Mouse (Mus musculus) cortical plate, adult 2 months (tissue): ENCODE measurements around the gene Wipf3.

ENCODE experiments used
- CTCF ChIP-seq: fragments of 200-500 bp; IDR thresholded peaks from 2 replicates; pipeline ENCODE4 v1.5.1; 2011; ENCODE audit warnings: mild to moderate bottlenecking, control low read depth, low read length; ENCODE audit not compliant: insufficient read depth; ENCODE audit errors: extremely low read depth
- POLR2A ChIP-seq: fragments of 200-500 bp; IDR thresholded peaks from 2 replicates; pipeline ENCODE4 v1.6.1; 2011; ENCODE audit warnings: mild to moderate bottlenecking, low read length, control low read depth; ENCODE audit not compliant: insufficient read depth; ENCODE audit errors: extremely low read depth

- no peak for TF ChIP-seq POLR2A
- TF ChIP-seq CTCF, result no peak
Measured at GRCm38 (mm10) chr6:54485000-54485399, 55.6 kb downstream of the Wipf3 start.
